Mouse (Mus musculus): ENCODE results near the gene Hnrnpm. TPM values are rescaled to one million over a fixed set of nuclear protein-coding genes. Genes with fewer than 3 reads are reported as not detected.

Gene Hnrnpm
- polyA plus RNA-seq, 1 experiment from 2014 or later, result 351 TPM

GRCm38 (mm10) chr17:33678771-33679170, 7.9 kb downstream of the Hnrnpm start:
- Histone ChIP-seq H3K27me3 (ENCODE audit: control insufficient read depth, insufficient read depth, low read depth, low read length) (no peaks in the 10 kb centered on the region), H3K4me1 (replicated peaks; ENCODE audit: control insufficient read depth, insufficient read depth, low read length) (peaks cover 27% of the 10 kb centered on the region), H3K27ac (ENCODE audit: low read length) (no peak overlapping the region), H3K4me3 (ENCODE audit: low read length) (no peak overlapping the region), H3K4me2 (ENCODE audit: low read depth, low read length) (no peak overlapping the region), H3K9me3 (ENCODE audit: control insufficient read depth, low read length) (no peaks in the 10 kb centered on the region), H3K36me3 (ENCODE audit: control insufficient read depth, insufficient read depth, low read length) (peaks cover 13% of the 10 kb centered on the region), H3K9ac (ENCODE audit: low read length) (no peak overlapping the region)
- no peak for ATAC-seq (ENCODE audit: low read depth)

GRCm38 (mm10) chr17:33676086-33676485, 10.6 kb downstream of the Hnrnpm start:
- no peak overlapping the region for H3K4me3 ChIP-seq (ENCODE audit: low read length)
- H3K27me3 ChIP-seq (ENCODE audit: control insufficient read depth, insufficient read depth, low read depth, low read length), result no peaks in the 10 kb centered on the region
- ATAC-seq (ENCODE audit: low read depth), result no peak
- no peaks in the 10 kb centered on the region for H3K9me3 ChIP-seq (ENCODE audit: control insufficient read depth, low read length)
- no peak overlapping the region for H3K4me2 ChIP-seq (ENCODE audit: low read depth, low read length)
- no peak overlapping the region for H3K27ac ChIP-seq (ENCODE audit: low read length)
- H3K36me3 ChIP-seq (ENCODE audit: control insufficient read depth, insufficient read depth, low read length), result peaks cover 13% of the 10 kb centered on the region
- peaks cover 8% of the 10 kb centered on the region for H3K4me1 ChIP-seq (replicated peaks; ENCODE audit: control insufficient read depth, insufficient read depth, low read length)
- WGBS, result 81% methylated on average over 2 of the region's 2 CpGs
- H3K9ac ChIP-seq (ENCODE audit: low read length), result no peak overlapping the region

DNA sequence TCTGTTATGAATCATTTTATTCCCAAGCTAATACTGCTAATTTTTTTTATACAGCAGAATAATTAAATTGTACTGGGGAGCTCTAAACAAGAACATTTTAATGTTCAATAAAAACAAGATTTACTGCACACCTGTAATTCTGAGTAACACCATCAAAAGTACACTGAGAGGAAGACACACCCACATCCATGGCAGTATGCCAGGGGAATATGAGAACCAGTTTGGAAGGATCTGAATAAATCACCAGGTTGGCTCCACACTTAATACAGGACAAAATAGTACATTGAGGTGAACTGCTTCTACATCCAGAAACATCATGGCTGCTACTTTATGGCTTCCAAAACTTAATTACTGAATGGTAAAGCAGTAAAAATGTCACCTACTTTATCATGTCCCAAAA, 11.2 kb downstream of the Hnrnpm start:
- ATAC-seq (ENCODE audit: low read depth), result no peak
- H3K36me3 ChIP-seq (ENCODE audit: control insufficient read depth, insufficient read depth, low read length), result peaks cover 13% of the 10 kb centered on the region
- no peak overlapping the region for H3K27ac ChIP-seq (ENCODE audit: low read length)
- H3K4me3 ChIP-seq (ENCODE audit: low read length), result no peak overlapping the region
- peaks cover 8% of the 10 kb centered on the region for H3K4me1 ChIP-seq (replicated peaks; ENCODE audit: control insufficient read depth, insufficient read depth, low read length)
- H3K27me3 ChIP-seq (ENCODE audit: control insufficient read depth, insufficient read depth, low read depth, low read length), result no peaks in the 10 kb centered on the region
- no peak overlapping the region for H3K4me2 ChIP-seq (ENCODE audit: low read depth, low read length)
- H3K9me3 ChIP-seq (ENCODE audit: control insufficient read depth, low read length), result no peaks in the 10 kb centered on the region
- H3K9ac ChIP-seq (ENCODE audit: low read length), result no peak overlapping the region

GRCm38 (mm10) chr17:33673837-33674236, 12.8 kb downstream of the Hnrnpm start:
- 69% methylated on average over 1 of the region's 1 CpGs for WGBS
- H3K4me1 ChIP-seq (replicated peaks; ENCODE audit: control insufficient read depth, insufficient read depth, low read length), result peaks cover 8% of the 10 kb centered on the region
- no peak for ATAC-seq (ENCODE audit: low read depth)
- H3K4me3 ChIP-seq (ENCODE audit: low read length), result no peak overlapping the region
- H3K9me3 ChIP-seq (ENCODE audit: control insufficient read depth, low read length), result no peaks in the 10 kb centered on the region
- H3K4me2 ChIP-seq (ENCODE audit: low read depth, low read length), result no peak overlapping the region
- no peak overlapping the region for H3K9ac ChIP-seq (ENCODE audit: low read length)
- peaks cover 13% of the 10 kb centered on the region for H3K36me3 ChIP-seq (ENCODE audit: control insufficient read depth, insufficient read depth, low read length)
- no peak overlapping the region for H3K27ac ChIP-seq (ENCODE audit: low read length)
- H3K27me3 ChIP-seq (ENCODE audit: control insufficient read depth, insufficient read depth, low read depth, low read length), result no peaks in the 10 kb centered on the region

DNA sequence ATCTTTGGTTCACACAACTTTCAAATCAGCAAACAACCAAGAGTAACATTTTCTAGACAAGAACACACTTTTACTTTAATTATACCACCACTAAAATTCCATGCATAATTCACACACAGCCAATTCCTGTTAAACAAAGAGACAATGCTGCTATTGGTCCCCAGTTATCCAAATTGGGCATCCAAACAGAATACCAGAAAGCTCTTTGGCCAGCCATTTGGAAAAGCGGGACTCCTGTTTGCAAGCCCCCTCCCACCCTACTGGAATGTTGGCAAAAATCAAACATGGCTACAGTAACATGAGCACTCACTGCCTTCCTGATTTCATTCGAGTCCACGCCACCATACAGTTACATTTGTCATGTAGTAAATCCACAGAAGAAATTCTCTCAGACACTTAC, 17.0 kb downstream of the Hnrnpm start:
- Histone ChIP-seq H3K9me3 (ENCODE audit: control insufficient read depth, low read length) (no peaks in the 10 kb centered on the region), H3K27ac (ENCODE audit: low read length) (no peak overlapping the region), H3K4me2 (ENCODE audit: low read depth, low read length) (no peak overlapping the region), H3K4me1 (replicated peaks; ENCODE audit: control insufficient read depth, insufficient read depth, low read length) (no peaks in the 10 kb centered on the region), H3K9ac (ENCODE audit: low read length) (no peak overlapping the region), H3K4me3 (ENCODE audit: low read length) (no peak overlapping the region), H3K36me3 (ENCODE audit: control insufficient read depth, insufficient read depth, low read length) (peaks cover 20% of the 10 kb centered on the region), H3K27me3 (ENCODE audit: control insufficient read depth, insufficient read depth, low read depth, low read length) (no peaks in the 10 kb centered on the region)
- 82% methylated on average over 3 of the region's 3 CpGs for WGBS
- ATAC-seq (ENCODE audit: low read depth), result no peak

GRCm38 (mm10) chr17:33666813-33667212, 19.8 kb downstream of the Hnrnpm start:
- no peak overlapping the region for H3K9ac ChIP-seq (ENCODE audit: low read length)
- H3K27me3 ChIP-seq (ENCODE audit: control insufficient read depth, insufficient read depth, low read depth, low read length), result no peaks in the 10 kb centered on the region
- ATAC-seq (ENCODE audit: low read depth), result no peak
- H3K4me2 ChIP-seq (ENCODE audit: low read depth, low read length), result no peak overlapping the region
- H3K4me1 ChIP-seq (replicated peaks; ENCODE audit: control insufficient read depth, insufficient read depth, low read length), result no peaks in the 10 kb centered on the region
- H3K9me3 ChIP-seq (ENCODE audit: control insufficient read depth, low read length), result no peaks in the 10 kb centered on the region
- H3K36me3 ChIP-seq (ENCODE audit: control insufficient read depth, insufficient read depth, low read length), result peaks cover 38% of the 10 kb centered on the region
- 61% methylated on average over 3 of the region's 3 CpGs for WGBS
- no peak overlapping the region for H3K4me3 ChIP-seq (ENCODE audit: low read length)
- no peak overlapping the region for H3K27ac ChIP-seq (ENCODE audit: low read length)

- Histone ChIP-seq H3K4me3 (ENCODE audit: low read length) (no peak overlapping the region), H3K4me2 (ENCODE audit: low read depth, low read length) (no peak overlapping the region), H3K27ac (ENCODE audit: low read length) (no peak overlapping the region), H3K4me1 (replicated peaks; ENCODE audit: control insufficient read depth, insufficient read depth, low read length) (no peaks in the 10 kb centered on the region), H3K27me3 (ENCODE audit: control insufficient read depth, insufficient read depth, low read depth, low read length) (no peaks in the 10 kb centered on the region), H3K36me3 (ENCODE audit: control insufficient read depth, insufficient read depth, low read length) (peaks cover 77% of the 10 kb centered on the region), H3K9me3 (ENCODE audit: control insufficient read depth, low read length) (no peaks in the 10 kb centered on the region), H3K9ac (ENCODE audit: low read length) (no peak overlapping the region)
- 0 out of 2 replicates have a peak, but pooled peaks have one; percentile 12 for ATAC-seq (ENCODE audit: low read depth)
- WGBS, result 97% methylated on average over 34 of the region's 34 CpGs
Measured at GRCm38 (mm10) chr17:33649781-33650475, 36.7 kb downstream of the Hnrnpm start.

- no peak for ATAC-seq (ENCODE audit: low read depth)
- 89% methylated on average over 8 of the region's 8 CpGs for WGBS
- Histone ChIP-seq H3K27ac (ENCODE audit: low read length) (no peak overlapping the region), H3K36me3 (ENCODE audit: control insufficient read depth, insufficient read depth, low read length) (peaks cover 51% of the 10 kb centered on the region), H3K4me1 (replicated peaks; ENCODE audit: control insufficient read depth, insufficient read depth, low read length) (no peaks in the 10 kb centered on the region), H3K9me3 (ENCODE audit: control insufficient read depth, low read length) (no peaks in the 10 kb centered on the region), H3K9ac (ENCODE audit: low read length) (no peak overlapping the region), H3K27me3 (ENCODE audit: control insufficient read depth, insufficient read depth, low read depth, low read length) (no peaks in the 10 kb centered on the region), H3K4me2 (ENCODE audit: low read depth, low read length) (no peak overlapping the region), H3K4me3 (ENCODE audit: low read length) (no peak overlapping the region)
Measured at GRCm38 (mm10) chr17:33645073-33645472, 41.6 kb downstream of the Hnrnpm start.

GRCm38 (mm10) chr17:33644068-33644467, 42.6 kb downstream of the Hnrnpm start:
- H3K36me3 ChIP-seq (ENCODE audit: control insufficient read depth, insufficient read depth, low read length), result peaks cover 41% of the 10 kb centered on the region
- H3K4me3 ChIP-seq (ENCODE audit: low read length), result no peak overlapping the region
- no peaks in the 10 kb centered on the region for H3K27me3 ChIP-seq (ENCODE audit: control insufficient read depth, insufficient read depth, low read depth, low read length)
- H3K4me1 ChIP-seq (replicated peaks; ENCODE audit: control insufficient read depth, insufficient read depth, low read length), result no peaks in the 10 kb centered on the region
- H3K27ac ChIP-seq (ENCODE audit: low read length), result no peak overlapping the region
- ATAC-seq (ENCODE audit: low read depth), result no peak
- H3K9me3 ChIP-seq (ENCODE audit: control insufficient read depth, low read length), result no peaks in the 10 kb centered on the region
- H3K9ac ChIP-seq (ENCODE audit: low read length), result no peak overlapping the region
- WGBS, result 94% methylated on average over 4 of the region's 4 CpGs
- H3K4me2 ChIP-seq (ENCODE audit: low read depth, low read length), result no peak overlapping the region

DNA sequence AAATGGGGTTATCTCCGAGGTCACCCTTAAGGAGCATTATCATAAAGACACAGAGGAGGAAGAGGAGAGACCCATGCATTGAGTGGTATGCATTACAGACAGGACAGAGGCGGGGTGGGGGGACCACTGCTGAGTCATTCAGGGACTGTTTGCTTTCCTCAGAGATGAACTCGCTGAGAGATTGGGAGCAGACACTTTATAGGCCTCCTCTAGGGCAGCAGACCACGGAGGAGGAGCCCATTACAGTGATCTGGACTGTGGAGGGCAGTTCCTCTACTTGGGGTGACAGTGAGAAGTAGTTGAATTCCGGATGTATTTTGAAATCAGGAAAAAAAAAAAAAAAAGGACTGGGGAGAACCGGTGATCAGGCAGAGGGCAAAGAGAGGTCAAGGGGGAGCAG, 46.9 kb downstream of the Hnrnpm start:
- H3K4me1 ChIP-seq (replicated peaks; ENCODE audit: control insufficient read depth, insufficient read depth, low read length), result no peaks in the 10 kb centered on the region
- ATAC-seq (ENCODE audit: low read depth), result no peak
- no peak overlapping the region for H3K27ac ChIP-seq (ENCODE audit: low read length)
- H3K27me3 ChIP-seq (ENCODE audit: control insufficient read depth, insufficient read depth, low read depth, low read length), result no peaks in the 10 kb centered on the region
- 47% methylated on average over 6 of the region's 6 CpGs for WGBS
- H3K9me3 ChIP-seq (ENCODE audit: control insufficient read depth, low read length), result no peaks in the 10 kb centered on the region
- H3K9ac ChIP-seq (ENCODE audit: low read length), result no peak overlapping the region
- H3K36me3 ChIP-seq (ENCODE audit: control insufficient read depth, insufficient read depth, low read length), result peaks cover 4% of the 10 kb centered on the region; the same call in 1 of the 2 replicates
- H3K4me2 ChIP-seq (ENCODE audit: low read depth, low read length), result no peak overlapping the region
- no peak overlapping the region for H3K4me3 ChIP-seq (ENCODE audit: low read length)
